17 mouse cellular contexts compared by ENCODE assay signal in the genomic region with DNA sequence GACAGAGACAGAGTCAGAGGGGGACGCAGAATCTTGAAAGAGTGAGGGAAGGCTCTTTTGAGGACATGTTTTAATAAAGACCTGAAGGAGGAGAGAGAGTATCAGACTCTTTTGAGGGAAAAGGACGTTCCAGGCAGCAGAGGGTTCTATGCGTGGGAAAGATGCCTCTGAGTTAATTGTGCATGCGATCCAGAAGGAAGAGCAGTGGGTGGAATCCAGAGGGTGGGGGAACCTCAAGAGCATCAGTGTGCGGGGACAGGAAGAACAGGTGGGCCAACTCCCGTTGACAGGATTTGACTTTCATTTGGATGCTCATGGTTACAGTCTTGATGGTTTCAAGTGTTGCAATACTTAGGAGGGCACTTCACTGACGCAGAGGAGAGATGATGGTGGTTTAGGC.
"Had no signal": no experiment of that assay in that cellular context is flagged by ENCODE, and none has a peak within 500 bp of the region (broad histone marks: within the 10 kb centered on the region; RNA-seq: fewer than 3 reads in every experiment).

No protein-coding gene starts in this region.

- DNase-seq: gastrocnemius, adult 2 months; gastrocnemius, postnatal 10 days; gastrocnemius, postnatal 25 days; heart, adult 18-20 months; heart, postnatal 10 days; heart, postnatal 4 days; kidney, adult 18-20 months; kidney, adult 8-10 months; kidney, postnatal 10 days; kidney, postnatal 25 days; kidney, postnatal 4 days; liver; liver, embryonic 13.5 days had no signal

- ATAC-seq: hindbrain, embryonic 16.5 days; inflammation-experienced regulatory T-cells, adult 6 months; intestine, embryonic 15.5 days; intestine, postnatal 0 days had no signal
